Mouse (Mus musculus): Measurements from ENCODE around the gene Rfxank.

GRCm38 (mm10) chr8:70122863-70123262, 16.1 kb downstream of the Rfxank start:
- peak; percentile 56; the same call in 1 of the 2 replicates for TF ChIP-seq CTCF (IDR thresholded peaks at IDR 0.05; ENCODE audit: borderline replicate concordance, insufficient read depth, low read depth, low read length)
- no peak for TF ChIP-seq POLR2A (IDR thresholded peaks at IDR 0.05; ENCODE audit: borderline replicate concordance, insufficient read depth, low read length)

Measured in cerebellum, adult 2 months (tissue).